Mouse (Mus musculus) erythroblast, embryonic 14.5 days (primary cell): Measurements from ENCODE around the gene Pecam1.

ENCODE experiments used
- GATA1 ChIP-seq: IDR thresholded peaks from 2 replicates; pipeline ENCODE4 v1.6.1; 2012; ENCODE audit warnings: low read length, inconsistent platforms, mixed read lengths
- TAL1 ChIP-seq: IDR thresholded peaks from 3 replicates; pipeline ENCODE4 v1.6.1; 2012; ENCODE audit warnings: low read length, inconsistent platforms, mixed read lengths

DNA sequence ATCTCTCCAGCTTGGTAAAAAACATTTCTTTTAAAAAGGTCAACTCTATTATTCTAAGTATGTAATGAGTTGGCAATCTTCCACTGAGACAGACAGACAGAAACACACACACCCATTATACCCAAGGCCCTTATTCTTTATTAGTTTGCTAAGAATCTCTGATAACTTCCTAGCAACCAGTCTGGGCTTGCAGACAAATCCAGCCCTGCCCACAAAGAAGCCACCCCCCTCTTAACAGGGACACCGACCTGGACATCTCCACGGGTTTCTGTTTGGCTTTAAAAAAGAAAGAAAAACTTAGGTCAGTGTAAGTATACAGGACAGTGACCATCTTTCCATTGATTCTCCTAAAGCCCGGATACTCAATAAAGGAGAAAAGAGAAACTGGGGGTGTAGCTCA lies 67.1 kb downstream of the Pecam1 start:
- no peak for TF ChIP-seq GATA1
- TF ChIP-seq TAL1, result no peak
